Mouse (Mus musculus) embryo, embryonic 10 days (tissue): ENCODE measurements around the gene Sgcb.

ENCODE experiments used
- DNase-seq: peaks from one replicate; pipeline ENCODE4 v3.0.0-alpha.2; 2015; ENCODE audit warnings: low spot score

Gene Sgcb

GRCm38 (mm10) chr5:73647261-73647900, at the start of gene Sgcb:
Gene Sgcb, minus strand, starts transcription at chr5:73647790.
- DNase-seq = peak; percentile 90

DNA sequence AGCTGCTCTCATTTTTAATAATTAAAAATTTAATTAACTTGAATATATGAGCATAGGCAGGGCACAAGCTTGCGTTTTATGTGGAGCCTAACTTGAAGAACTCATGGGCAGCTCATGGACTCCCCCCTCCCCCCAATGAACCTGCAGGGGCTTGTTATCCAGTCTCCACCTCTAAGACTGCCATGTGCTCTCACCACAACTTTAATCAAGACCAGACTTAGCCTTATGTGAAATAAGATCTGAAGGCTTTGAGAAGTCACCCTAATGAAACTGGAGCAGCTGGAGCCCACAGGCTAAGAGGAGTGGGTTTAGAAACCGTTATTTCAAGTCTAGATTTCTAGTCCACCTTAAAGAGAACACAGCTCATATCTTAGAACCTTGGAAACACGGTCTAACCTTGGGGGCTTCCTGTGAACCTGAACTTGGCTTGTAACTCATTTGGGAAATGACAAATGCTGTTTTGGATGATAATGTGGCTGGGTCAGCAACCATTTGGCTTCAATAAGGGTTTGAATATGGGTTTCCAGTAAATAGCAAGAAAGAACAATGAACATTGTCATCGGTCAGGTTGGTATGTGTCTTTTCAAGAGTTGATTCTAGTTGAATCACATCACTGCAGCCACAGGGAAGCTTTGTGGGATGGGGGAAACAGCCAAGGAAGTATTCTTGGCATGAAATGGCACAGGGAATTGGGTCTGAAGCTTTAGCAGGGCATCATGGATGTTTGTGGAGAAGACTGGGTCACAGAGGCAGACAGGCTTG, 46.8 kb upstream of the Sgcb start:
- DNase-seq = peak; percentile 19

DNA sequence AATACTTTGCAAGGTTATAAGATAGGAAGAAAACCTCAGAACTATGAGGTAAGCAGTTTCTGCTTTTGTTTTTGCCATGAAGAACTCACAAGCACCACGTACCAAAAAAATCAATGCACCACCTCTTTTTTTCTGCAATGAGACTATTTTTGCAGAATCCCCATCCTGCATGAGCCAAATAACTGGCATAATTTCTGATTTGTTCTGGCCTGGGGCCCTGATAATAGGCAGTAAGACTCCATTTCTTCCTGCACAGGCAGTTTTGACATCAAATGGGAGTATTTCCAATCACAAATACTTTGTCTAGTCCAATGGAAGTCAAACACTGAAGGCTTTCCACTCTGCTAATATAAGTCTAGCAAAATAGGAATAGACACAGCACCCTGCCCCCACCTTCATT, 46.2 kb upstream of the Sgcb start:
- DNase-seq = no peak

- no peak for DNase-seq
Measured at GRCm38 (mm10) chr5:73691723-73692520, 44.3 kb upstream of the Sgcb start.

DNA sequence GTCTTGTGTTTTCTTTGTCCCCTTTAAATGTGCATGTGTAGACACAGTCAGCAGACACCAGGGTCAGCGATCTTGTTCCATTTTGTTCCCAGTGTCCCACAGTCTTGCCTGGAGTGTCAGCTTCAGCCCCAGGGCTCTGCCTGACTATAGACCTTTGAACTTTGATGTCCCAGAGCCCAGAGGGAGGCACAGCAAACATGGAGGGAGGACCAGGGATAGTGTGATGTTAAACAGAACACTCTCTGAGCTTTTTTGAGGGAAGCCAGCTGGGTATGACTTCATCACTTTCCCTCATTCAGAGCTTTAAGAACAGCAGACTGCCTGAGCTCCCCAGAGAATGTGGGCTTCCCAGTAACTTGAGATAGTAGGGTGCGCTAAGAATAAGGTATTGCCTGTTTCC, 42.6 kb upstream of the Sgcb start:
- DNase-seq = no peak

DNA sequence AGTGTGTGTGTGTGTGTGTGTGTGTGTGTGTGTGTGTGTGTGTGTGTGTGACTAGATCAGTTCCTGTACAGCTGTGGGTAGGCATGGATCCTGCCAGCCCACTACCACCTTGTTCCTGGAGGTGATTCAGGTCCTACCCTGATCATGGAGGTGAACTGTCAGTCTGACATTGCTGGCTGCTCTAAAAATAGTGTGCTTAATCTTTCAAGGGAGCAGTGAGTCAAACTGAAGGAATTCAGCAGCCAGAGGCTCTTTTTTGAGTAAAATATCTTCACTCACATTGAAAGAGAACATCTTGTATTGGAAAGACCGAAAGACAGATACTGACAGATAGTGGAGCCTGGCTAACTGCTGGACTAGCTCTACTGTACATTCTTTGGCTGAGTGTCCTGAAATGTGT, 41.0 kb upstream of the Sgcb start:
- DNase-seq = no peak

DNA sequence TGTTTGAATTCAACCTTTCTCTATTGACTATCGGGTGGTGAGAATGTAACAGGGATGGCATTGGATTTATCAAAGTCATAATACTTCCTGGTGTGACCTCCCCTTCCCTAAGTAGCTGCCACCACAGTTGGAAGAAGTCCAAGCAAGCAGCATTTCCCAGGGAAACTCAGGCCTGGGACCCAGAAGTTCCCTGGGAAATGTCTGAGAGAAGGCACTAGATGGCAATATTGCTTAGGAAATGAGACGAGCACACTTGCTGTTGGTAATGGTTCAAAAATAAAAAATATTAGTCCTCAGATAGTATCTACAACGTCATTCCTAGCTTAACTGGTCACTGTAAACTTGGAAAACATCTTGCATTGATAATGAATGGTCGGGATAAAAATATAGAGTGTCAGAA, 38.6 kb upstream of the Sgcb start:
- DNase-seq = peak; percentile 76

DNA sequence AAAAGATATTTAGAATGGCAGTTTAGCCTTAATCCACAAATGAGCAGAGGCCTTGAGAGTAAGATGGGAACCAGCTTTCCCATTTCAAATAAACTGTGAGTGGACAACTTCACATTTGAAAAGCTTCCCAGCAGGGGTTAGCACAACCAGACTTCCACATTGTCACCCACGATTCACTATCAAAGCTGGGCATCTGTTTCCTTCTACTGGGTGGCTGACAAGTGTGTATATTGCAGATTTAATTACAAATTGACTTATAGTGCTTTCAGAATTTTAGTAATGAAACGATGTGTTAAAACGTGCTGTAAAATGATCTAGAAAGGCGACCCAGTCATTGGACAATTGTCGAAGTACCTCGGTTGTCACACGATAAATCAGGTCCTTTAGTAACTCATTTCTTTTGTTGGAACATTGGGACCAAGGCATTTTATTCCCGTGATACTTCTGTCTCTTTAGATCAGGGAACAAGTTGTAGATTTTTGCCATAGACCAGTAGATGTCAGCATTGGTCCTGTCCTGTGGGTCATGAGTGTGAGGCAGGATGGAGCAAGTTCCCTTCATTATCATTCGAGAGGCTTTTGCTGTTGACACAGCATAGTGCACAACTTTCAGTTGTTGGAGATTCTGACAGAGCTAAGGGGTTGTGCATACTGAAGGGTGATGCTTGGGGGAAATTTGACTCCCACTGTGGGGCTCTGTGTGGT, 36.3 kb upstream of the Sgcb start:
- DNase-seq = peak; percentile 60

- DNase-seq = no peak
Measured at GRCm38 (mm10) chr5:73683221-73683620, 35.6 kb upstream of the Sgcb start.

DNA sequence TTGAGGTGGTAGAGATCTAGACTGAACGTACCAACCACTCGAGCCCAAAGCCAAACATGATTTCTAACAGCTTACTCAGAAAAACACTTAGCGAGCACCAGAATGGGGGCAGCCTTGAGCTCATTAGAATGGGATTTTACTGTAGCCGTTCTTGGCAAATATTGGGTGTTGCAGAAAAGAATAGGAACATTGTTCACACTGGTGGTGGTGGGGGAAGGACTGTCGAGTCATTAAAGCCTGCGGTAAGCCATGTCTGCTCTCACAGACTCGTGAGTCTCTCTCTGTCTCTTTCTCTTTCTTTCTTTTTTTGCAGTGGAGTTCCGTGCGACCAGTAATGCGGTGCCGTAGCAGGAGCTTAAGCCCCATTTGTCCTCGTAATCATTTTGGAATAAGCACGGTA, 29.0 kb upstream of the Sgcb start:
- no peak for DNase-seq

GRCm38 (mm10) chr5:73675604-73676003, 28.0 kb upstream of the Sgcb start:
- DNase-seq = no peak

- DNase-seq = peak; percentile 42
Measured at GRCm38 (mm10) chr5:73669386-73669785, 21.8 kb upstream of the Sgcb start.

- no peak for DNase-seq
Measured at GRCm38 (mm10) chr5:73667877-73668276, 20.3 kb upstream of the Sgcb start.

DNA sequence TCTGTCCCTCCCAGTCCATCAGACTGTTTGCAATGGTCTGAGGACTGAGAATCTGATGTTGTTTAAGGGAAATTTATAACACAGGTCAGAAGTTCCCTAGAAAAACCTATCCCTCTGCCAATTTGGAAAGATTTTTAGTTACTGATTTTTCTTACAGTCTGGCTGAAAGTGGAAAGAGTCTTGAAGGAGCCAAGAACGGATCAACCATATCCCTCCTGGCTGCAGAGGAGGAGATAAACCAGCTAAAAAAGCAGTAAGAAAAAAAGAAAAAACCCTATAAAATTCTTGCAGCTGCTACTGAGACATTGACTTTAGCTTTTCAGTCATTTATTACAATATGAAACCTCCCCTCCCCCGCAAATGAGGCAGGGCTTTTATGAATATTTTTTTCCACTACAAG, 19.1 kb upstream of the Sgcb start:
- DNase-seq = no peak

DNA sequence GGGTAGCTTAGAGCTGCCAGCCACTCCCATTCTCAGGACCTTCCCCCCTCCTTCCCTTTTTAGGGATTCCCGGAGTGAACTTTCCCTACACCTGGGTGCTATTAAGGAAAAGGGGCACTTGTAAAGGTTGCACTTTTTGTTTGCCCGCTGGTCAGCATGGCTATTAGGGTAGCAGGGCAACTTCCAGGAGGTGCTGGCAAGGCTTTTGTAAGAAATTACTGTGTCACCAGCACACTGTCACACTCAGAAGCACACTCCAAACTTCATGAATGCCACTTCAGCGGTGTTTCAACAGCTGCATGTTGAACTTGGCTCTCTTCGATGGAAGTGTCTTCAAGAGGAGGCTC, 4.2 kb upstream of the Sgcb start:
- peak; percentile 33 for DNase-seq

GRCm38 (mm10) chr5:73651061-73651854, 3.7 kb upstream of the Sgcb start, which contains the start of gene Spata18:
Gene Spata18, plus strand, starts transcription at chr5:73651379.
- DNase-seq = peak; percentile 29

GRCm38 (mm10) chr5:73650365-73650964, 2.9 kb upstream of the Sgcb start:
- DNase-seq = peak; percentile 13

- DNase-seq = peak; percentile 64
Measured at GRCm38 (mm10) chr5:73642091-73642490, 5.5 kb downstream of the Sgcb start.

GRCm38 (mm10) chr5:73641058-73641457, 6.5 kb downstream of the Sgcb start:
- DNase-seq = no peak

- peak; percentile 72 for DNase-seq
Measured at GRCm38 (mm10) chr5:73637337-73638107, 10.1 kb downstream of the Sgcb start.
